In the genomic region with DNA sequence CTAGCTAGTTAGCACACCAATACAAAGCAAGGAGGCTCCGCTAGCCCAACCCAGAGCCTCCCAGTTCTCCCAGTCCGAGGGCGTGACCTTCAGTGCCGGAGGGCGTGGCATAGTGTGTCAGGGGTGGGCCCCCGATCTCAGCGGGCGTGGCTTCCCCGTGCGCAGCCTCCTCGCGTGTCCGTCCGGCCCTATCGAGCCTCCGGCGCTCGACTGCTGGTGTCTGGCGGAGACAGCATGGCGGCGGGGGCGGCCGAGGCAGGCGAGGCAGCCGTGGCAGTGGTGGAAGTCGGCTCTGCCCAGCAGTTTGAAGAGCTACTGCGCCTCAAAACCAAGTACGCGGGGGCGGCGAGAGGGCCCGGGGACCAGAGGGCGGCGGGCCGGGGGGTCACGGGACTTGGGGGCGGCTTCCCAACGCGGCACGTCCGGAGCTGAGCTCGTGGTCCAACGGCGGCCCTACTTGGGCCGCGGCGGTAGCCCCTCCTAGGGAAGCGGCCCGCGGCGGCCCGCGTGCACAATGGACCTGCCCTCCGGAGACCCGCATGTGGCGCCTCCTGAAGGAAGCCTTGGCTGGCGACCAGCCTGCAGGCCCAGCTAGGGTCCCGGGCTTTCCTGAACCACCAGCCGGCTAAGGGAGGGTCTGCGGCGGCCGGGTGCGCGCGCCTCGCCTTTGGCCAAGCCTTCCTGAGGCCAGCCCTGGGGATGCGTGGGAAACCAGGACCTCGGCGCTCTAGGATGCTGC, we compare ENCODE assay signal across 8 mouse cellular contexts. TPM values are rescaled to one million over a fixed set of nuclear protein-coding genes. Genes with fewer than 3 reads are reported as not detected.
DNase-seq lines count a peak whose midpoint lies in the region; ATAC-seq lines count a peak whose summit lies in the region.

A gene (plus strand): TSS at position 175 of the 739 bp plus-strand sequence.

- H3K4me2 ChIP-seq in kidney, embryonic 15.5 days = peak within 1 kb of the TSS; percentile 62

- peak; percentile 92 for DNase-seq in B cell, adult 2 months
- DNase-seq in brain, adult 2 months (ENCODE audit: low read depth, low spot score) = peak; percentile 97
- DNase-seq in heart, embryonic 10.5 days (ENCODE audit: low spot score) = peak; percentile 98
- peak; percentile 97 for DNase-seq in liver
- peak; percentile 95 to 97 for DNase-seq in spleen, postnatal 4 days (ENCODE audit: low spot score in 2 of 2)

- WGBS in heart, embryonic 10.5 days = under 1% methylated on average over 69 of the region's 69 CpGs
- WGBS in kidney, embryonic 15.5 days = under 1% methylated on average over 69 of the region's 69 CpGs

- H3K4me1 ChIP-seq in heart, embryonic 10.5 days = peaks cover 18% of the 10 kb centered on the region
- peaks cover 21% of the 10 kb centered on the region for H3K4me1 ChIP-seq in kidney, embryonic 15.5 days

- H3K9ac ChIP-seq in kidney, embryonic 15.5 days = peak within 1 kb of the TSS; percentile 90

- H3K27ac ChIP-seq in heart, embryonic 10.5 days = peak within 1 kb of the TSS; percentile 95
- peak within 1 kb of the TSS; percentile 90 for H3K27ac ChIP-seq in kidney, embryonic 15.5 days

- ATAC-seq in erythroblast, adult 5-6 weeks (replicated peaks; ENCODE audit: low FRiP score, poor library complexity, severe bottlenecking) = peak; percentile 100
- ATAC-seq in kidney, embryonic 15.5 days (replicated peaks; ENCODE audit: low FRiP score) = peak; percentile 98
- ATAC-seq in monocyte, adult 5-6 weeks (replicated peaks; ENCODE audit: insufficient number of reproducible peaks, low FRiP score, low TSS enrichment, poor library complexity, severe bottlenecking) = peak; percentile 100

- 0 out of 2 replicates have a peak, but pooled peaks cover 3% of the 10 kb centered on the region for H3K36me3 ChIP-seq in heart, embryonic 10.5 days
- peaks cover 4% of the 10 kb centered on the region; the same call in 1 of the 2 replicates for H3K36me3 ChIP-seq in kidney, embryonic 15.5 days

- H3K27me3 ChIP-seq in heart, embryonic 10.5 days (ENCODE audit: insufficient read depth, poor library complexity, severe bottlenecking) = no peaks in the 10 kb centered on the region
- no peaks in the 10 kb centered on the region for H3K27me3 ChIP-seq in kidney, embryonic 15.5 days

- no peaks in the 10 kb centered on the region for H3K9me3 ChIP-seq in heart, embryonic 10.5 days
- H3K9me3 ChIP-seq in kidney, embryonic 15.5 days (replicated peaks) = no peaks in the 10 kb centered on the region

- H3K4me3 ChIP-seq in heart, embryonic 10.5 days = peak within 1 kb of the TSS; percentile 92
- peak within 1 kb of the TSS; percentile 93 for H3K4me3 ChIP-seq in kidney, embryonic 15.5 days (replicated peaks)

RNA-seq across cellular contexts. Expression of the gene that starts here (rescaled TPM):
- total RNA-seq in erythroblast, adult 5-6 weeks (2015; ENCODE audit: low replicate concordance) = 22.7 and 25.7 TPM in 2 replicates
- total RNA-seq in erythroblast, adult 5-6 weeks (2017; ENCODE audit: low replicate concordance) = 27.1 and 28.6 TPM in 2 replicates
- 207 and 240 TPM in 2 replicates for polyA plus RNA-seq in heart, embryonic 10.5 days (2016; fragmentation: Nextera tagmentation; extraction: Ambion mirVana)
- 251 and 262 TPM in 2 replicates for polyA plus RNA-seq in kidney, embryonic 15.5 days (2015; fragmentation: Nextera tagmentation; extraction: Ambion mirVana)
- total RNA-seq in monocyte, adult 5-6 weeks (2017) = 83.6 to 87.3 TPM (median 86.3 TPM) in 3 replicates

Comparison
In these comparisons a context has a peak if more than half of its experiments do, and no peak if none do; other contexts are left out.
1. Peak in every context shown above with its lines: DNase-seq, ATAC-seq, H3K4me3 ChIP-seq and H3K27ac ChIP-seq.